Mouse (Mus musculus) spleen, adult 2 months (tissue): ENCODE results near the gene Zc3h12b.

Source experiments
- CTCF ChIP-seq: fragments of 200-500 bp; IDR thresholded peaks from 2 replicates; pipeline ENCODE4 v1.5.1; 2011; ENCODE audit warnings: mild to moderate bottlenecking, inconsistent platforms; ENCODE audit not compliant: insufficient read depth, insufficient read length, insufficient replicate concordance; ENCODE audit errors: extremely low read depth
- POLR2A ChIP-seq: fragments of 200-500 bp; IDR thresholded peaks from 2 replicates; pipeline ENCODE4 v1.6.1; 2011; ENCODE audit warnings: low read depth, low read length, inconsistent platforms

DNA sequence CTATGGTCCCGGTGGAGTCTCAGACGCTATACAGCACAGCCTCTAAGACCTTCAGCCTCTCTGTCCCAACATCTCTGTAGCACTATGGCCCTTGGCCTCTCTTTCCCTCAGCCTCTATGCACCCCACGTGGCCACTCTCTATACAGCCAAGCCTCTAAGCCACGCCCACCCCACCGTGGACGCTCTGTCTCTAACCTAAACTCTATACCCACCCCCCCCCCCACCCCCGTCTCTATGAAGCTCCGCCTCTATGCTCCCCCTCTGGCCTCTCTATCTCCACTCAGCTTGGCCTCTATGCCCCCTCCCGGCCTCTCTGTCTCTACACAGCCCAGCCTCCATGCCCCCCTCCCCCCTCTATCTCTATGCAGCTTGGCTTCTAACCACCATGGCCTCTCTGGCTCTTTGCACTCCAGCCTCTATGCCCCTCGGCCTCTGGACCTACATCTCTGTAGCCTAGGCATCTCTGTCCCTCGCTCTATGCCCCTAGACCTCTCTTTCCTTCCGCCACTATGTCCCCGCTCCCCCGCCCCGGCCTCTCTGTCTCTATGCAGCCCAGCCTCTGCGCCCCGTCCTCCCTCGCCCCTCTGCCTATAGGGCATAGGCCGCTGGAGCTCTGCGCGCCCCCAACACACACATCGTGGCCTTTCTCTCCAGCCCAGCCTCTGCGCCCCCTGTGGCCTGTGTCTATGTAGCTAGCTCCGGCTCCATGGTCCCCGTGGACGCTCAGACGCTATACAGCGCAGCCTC, 256.5 kb downstream of the Zc3h12b start:
- TF ChIP-seq CTCF (no peak), POLR2A (no peak)
